Mouse (Mus musculus): Measurements from ENCODE around the gene Lctl. TPM values are rescaled to one million over a fixed set of nuclear protein-coding genes. Genes with fewer than 3 reads are reported as not detected.

Gene Lctl
- total RNA-seq (2021) = 1 to 10 TPM; 2.0 to 2.8 TPM
- long read RNA-seq, experiment 1, partial matches to known transcripts = 1 of 4 reads
- long read RNA-seq, experiment 1, other reads (novel, unspliced or antisense) = 1 of 4 reads
- long read RNA-seq, experiment 2, partial matches to known transcripts = 1 of 2 reads
- long read RNA-seq, experiment 2, other reads (novel, unspliced or antisense) = 1 of 2 reads

DNA sequence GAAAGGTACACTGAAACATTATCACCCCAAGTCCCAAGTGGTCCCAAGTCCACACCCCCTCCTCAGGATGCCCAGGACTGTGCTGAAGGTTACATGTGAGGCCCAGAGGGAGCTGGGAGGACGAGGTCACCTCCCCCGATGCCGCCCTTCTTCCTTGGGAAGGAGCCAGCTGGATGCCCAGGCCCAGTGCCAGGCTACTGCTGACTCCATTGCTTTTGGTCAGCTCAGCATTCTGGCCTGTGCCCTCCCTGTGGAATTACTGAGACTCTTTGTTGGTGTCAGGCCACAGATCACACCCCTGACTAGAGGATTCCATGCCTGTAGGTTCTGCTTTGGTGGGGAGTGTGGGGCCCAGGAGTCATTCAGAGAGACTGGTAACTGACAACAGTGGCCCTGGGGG lies at the start of gene Lctl:
Gene Lctl (plus strand): TSS at position 272 of the 400 bp plus-strand sequence.
- peak; percentile 85 for DNase-seq

DNA sequence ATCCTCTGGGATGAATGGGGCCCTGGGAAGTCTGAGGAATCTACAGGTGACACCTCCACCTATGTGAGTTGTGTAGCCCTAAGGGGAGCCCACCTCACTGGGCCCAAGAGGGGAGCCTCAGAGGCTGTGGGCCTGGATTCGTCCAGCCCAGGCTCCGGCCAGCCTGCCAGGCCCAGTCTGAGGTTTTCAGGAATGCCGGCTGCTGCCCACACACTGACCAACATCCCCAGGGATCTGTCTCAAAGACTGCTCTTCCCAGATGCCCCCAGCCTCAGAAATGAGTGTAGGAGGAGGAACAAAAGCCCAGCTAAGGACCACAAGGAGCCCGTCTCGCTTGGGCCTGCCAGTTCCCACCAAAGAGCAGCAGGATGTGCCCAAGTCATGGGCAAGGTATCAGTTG lies 49.2 kb upstream of the Lctl start:
- DNase-seq = no peak

DNA sequence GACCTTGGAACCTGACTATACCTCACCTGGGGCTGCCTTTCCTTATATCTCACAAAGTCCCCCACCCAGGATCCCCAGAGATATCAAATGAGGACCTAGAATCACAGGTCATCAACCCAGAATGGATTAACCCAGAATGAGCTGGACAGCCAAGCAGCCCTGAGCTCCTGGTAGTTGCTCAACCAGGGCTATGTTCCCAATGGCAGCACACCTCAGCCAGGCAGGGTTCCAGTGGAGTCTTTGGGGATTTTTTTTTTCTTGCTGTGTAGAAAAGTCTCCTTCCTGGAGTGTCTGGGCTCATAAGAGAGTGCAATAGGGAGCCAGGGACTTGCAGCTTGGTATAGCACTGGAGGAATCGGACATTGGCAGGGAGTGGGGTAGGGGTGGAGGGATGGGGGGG lies 48.4 kb upstream of the Lctl start:
- peak; percentile 59 for DNase-seq

DNA sequence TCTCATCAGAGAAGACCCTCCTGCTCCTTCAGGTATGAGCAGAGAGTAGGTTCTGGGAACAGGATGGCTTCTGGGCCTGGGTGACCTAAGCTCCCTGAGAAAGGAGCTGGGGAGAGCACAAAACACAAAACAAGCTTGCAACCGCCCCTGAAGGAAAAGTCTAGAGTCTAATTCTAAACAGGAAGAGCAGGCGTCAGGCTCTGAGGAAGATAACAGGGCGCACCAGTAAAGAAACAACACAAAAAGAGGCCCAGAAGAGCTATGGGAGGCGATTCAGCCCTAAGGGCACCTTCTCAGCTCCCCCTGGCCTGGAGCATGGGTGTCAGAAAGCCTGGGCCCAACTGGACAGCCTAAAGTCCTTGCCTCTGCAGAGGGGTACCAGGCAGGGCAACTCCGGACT lies 47.8 kb upstream of the Lctl start:
- no peak for DNase-seq

DNA sequence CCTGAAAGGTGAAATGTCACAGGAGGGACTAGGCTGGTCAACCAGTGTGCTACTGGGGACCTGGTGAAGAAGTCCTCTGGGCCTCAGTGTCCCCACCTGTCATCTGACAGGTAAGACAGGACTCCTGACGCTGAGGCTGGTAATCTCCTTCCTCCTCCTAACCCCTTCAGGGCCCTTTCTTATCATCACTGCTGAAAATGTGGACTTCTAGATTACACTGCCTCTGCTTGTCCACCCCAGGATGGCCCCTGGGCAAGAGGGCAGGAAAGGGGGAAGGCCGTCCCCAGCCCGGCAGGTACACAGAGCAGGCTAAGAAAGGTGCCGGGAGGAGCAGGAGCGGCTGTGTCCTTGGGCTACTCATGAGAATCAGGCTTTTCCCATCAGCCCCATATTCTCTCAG lies 46.3 kb upstream of the Lctl start:
- DNase-seq = no peak

DNA sequence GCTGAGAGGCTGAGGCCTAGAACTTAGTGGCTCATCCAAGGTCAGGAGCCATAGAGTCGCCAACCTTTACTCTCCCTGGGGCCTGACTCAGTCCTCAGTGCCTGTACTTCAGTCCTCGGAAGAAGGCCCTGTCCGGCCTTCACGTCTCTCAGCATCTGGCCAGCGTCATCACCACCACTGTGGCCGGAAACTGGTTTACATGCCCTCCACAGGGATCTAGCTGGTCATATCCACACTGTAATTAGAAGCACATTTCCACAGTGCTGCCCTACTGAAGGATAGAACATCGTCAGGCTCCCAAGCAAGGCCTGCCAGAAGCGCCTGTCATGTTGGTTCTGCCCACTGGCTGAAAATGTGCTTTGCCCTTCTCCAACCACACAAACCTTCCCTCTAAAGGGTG lies 42.1 kb upstream of the Lctl start:
- DNase-seq = no peak

DNA sequence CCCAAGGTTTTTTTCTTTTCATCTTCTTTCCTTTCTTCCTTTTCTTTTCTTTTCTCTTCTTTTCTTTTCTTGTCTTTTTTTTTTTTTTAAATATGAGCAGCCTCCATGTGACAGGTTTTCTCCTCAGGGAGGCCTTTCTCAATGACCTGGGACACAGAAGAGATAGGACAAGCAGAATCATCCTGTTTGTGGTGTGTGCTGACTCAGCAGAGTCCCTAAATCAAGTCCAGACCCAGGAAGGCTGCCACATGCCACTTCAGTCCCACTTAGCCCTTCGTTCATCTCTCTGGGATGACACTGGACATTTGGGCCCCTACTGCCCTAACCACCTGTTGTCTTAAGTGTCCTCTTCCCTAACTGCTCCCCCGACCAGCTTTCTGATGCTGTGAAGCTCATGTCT lies 40.5 kb upstream of the Lctl start:
- no peak for DNase-seq

DNA sequence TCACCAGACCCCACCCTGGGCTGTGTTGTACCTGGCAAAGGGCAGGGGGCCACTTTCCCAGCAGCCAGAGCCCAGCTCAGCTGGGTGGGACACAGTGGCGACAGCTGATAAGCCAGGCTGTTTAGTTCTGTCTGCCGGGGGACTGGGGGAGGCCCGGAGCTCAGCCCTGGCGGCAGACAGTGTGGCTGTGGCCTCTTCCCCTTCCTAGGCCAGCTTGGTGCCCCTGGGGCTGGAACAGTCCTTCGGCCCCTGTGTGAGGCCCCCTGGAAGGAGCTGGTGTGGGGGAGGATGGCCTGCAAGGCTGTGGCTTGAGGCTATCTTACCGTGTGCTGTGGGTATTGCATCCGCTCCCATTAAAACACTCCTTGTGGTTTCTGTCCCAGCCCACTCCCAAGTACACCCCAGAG lies 38.6 kb upstream of the Lctl start:
- DNase-seq = no peak

DNA sequence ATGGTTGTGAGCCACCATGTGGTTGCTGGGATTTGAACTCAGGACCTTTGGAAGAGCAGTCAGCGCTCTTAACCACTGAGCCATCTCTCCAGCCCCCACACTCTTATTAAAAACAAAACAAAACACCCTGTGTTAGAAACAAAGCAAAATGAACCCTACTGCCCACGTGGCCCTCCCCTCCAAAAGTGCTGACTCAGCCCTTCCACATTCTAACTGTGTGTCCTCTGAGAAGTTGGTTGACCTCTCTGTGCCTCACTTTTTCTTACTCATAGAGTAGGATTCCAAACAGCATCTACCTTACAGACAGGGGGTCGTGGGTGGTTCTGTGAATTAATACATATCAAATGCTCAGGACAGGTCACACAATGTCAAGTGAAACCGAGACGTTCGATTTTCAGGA lies 37.0 kb upstream of the Lctl start:
- DNase-seq = no peak

DNA sequence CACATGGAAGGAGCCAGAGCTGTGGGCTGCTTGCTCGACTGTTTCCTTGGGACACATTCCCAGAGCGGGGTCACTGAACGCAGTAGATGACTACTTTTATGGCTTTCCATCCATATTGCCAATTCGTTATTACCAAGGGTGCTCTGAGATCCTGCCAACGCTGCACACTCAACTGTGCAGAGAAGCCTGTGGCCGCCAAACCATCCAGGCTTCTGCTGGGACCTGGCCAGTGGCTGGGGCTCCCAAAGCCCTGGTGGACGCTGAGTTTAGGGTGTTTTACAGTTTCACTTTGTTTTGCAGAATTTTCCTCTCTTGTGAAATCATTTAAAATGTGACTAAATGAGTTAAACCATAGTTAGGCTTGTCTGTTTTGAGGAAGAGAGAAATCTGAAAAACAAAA lies 32.7 kb upstream of the Lctl start:
- DNase-seq = peak; percentile 69

DNA sequence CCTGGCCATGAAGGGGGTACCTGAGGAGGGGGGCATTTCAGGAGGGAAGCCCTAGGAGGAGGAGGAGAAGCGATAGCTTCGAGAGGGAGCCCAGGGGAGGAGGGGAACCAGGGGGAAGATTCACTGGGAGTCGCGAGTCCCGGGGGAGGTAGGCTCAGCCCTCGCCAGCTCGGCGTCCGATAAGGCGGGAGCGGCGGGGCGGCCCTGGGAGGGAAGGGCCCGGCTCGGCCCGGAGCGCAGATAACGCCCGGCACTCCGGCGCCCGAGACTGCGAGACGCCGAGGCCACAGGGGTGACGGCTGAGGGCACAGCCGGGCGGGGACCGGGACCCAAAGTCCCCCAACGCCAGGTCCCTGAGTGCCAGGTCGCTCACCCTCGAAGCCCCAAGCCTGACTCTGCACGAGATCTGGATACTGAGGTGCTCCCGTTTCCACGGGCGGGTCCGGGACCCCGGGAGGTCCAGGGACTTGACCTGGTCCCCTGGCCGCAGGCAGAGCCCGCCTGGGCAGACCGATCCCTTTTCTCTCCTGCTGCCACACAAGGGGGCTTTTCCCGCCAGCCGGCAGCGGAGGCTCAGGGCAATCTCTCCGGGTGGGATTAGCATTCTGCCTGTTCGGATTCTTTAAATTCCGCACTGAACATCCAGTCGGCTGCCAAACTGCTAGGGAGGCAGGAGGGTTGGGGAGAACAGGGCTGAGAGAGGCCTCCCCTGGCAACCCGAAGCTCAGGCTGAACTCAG lies 32.1 kb upstream of the Lctl start:
- peak; percentile 70 for DNase-seq

DNA sequence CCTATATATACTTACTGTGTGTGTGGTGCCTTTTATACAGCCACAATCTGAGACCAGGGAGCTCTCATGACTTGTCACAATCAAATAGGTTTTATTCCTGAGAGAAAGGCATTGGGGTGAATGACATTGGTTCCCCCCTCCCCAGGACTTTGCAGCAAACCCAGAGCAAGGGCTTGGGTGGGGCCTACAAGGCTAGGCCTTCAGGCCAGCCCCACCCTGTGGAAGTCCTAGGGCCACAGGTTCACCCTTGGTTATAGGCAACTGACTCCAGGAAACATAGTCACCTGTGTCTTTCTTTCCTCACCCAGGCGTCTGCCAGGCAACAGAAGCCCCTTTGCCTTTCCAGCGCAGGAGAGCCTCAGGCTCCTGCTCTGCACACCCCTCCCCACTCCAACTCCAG lies 31.0 kb upstream of the Lctl start:
- DNase-seq = no peak

DNA sequence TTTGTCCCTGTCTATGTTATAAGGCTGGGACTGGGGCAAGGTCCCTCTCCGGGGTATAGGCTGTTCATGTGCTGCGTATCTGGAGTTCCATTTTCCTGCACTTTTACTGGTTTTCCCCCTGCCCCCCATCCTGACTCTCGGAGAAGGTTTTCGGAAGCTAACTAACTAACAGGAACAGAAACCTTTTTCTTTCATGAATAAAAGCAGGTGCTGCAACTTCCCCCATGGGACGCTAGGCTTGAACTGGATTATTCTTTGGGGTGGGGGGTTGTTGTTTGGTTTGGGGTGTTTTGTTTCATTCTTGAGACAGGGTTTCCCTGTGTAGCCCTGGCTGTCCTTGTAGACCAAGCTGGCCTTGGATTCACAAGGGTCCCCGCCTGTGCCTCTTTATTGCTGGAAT lies 30.4 kb upstream of the Lctl start:
- no peak for DNase-seq

DNA sequence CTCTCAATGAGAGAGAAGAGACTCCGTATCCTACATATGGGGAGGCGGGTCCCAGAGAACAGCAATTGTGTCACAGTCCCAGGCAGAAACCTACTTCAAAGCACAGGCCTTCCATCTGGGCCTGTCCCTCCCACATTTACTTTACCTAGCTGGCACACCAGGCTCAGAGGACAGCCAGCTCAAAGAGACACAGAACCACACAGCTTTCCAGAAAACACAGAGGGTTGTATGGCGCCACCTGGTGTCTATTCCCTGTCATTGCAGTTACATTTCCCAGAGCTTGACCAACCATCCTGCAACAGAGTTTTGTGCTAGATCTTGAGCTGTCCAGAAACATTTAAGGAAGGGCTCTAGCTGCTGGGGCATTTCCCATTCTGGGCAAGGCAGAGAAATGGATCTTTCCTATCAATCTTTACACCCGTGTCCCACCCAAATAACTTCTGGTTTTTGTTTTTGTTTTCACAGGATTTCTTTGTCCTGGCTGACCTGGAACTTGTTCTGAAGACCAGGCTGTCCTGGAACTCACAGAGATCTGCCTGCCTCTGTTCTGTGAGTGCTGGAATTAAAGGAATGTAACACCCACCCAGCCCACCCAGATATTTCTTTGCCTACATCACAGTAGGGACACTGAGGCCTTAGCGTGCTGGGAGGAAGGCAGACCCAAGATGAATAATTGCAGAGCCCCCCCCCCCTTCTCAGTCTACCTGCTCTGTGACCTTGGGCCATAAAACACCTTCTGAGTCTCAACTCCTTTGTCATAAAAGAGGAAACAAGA lies 29.3 kb upstream of the Lctl start:
- peak; percentile 81 for DNase-seq

DNA sequence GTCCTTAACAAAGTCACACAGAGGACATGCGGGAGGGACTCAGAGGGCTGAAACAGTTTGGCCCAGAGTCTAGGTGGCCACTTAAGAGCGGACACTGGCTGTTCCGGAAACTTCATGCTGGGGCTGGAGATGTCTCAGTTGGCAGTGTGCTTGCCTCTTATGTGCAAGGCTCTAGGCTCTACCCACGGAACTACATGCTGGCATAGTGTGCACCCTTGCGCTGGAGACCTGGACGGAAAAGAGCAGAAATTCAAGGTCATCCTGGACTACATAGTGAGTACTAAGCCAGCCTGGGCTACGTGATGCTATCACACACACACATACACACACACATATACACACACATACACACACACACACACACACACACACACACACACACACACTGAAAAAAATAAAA lies 28.6 kb upstream of the Lctl start:
- DNase-seq = no peak

DNA sequence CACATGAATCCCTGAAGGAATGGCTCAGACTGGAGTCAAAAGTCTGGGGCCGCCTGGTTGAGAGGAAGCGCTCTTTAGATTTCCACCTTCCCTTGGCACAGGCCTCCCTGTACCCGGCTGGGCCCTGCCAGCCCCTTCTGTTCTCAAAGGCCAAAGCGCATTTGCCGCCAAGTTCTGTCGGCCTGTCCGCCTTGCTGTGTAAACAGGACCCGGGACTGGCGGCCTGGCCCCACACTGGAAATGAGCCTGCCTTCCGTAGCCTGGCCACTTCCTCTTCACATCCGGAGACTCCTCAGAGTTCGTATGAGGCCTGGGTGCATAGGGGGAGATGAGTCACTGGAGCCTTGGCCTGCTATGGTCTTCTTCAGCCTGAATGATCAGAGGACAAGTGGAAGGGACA lies 27.9 kb upstream of the Lctl start:
- peak; percentile 52 for DNase-seq

DNA sequence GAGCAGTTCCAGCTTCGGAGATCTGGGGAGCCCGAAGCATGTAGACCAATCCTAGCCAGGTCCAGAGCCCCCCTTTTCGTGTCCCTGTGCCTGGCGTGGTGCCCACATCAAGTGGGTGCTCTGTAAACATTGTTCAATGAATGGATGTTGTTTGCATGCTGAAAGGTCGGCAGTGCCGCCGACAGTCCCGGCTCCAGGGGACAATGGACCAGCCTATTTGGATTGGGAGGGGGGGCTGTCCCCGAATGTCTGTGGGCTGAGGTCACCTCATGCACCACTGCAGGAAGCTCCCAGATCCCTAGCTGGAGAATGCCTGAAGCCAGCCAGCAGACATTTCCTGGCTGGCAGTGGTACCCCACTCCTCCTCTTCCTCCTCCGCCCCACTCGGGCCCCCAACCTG lies 22.9 kb upstream of the Lctl start:
- no peak for DNase-seq

DNA sequence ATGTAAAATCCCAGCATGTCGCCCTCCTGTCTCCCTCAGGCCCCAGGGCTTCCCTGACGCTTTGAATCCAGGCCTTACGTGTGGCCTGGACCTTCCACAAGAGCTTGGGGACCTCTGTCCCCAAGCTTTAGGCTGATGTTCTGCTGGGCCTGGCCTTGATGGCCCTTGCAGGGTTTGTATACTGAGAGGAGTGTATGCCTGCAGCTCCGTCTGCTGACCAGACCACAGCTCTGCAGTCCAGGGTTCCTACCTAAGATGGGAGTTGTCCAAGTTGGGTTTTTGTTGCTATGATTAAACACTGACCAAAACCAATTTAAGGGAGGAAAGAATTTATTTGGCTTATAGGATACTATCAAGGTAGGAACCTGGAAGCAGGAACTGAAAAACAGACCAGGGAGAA lies 18.7 kb upstream of the Lctl start:
- peak; percentile 45 for DNase-seq

DNA sequence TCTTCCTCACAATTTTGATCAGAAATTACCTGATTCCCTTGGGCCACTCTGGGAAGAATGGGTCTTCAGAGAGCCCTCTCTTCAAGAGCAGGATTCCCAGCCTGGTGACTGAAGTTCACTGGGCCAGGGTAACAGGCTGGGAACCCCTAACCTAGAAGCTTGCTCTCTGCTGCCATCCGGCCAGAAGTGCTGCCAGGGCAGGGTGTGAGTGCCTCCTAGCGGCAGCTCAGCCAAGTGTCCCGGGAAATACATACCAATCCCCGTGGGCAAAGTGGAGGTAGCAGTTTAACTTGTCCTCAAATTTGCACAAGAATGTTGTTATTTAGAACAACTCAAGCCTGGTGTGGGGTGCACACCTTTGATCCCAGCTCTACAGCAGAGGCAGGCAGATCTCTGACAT lies 16.5 kb upstream of the Lctl start:
- DNase-seq = peak; percentile 88

DNA sequence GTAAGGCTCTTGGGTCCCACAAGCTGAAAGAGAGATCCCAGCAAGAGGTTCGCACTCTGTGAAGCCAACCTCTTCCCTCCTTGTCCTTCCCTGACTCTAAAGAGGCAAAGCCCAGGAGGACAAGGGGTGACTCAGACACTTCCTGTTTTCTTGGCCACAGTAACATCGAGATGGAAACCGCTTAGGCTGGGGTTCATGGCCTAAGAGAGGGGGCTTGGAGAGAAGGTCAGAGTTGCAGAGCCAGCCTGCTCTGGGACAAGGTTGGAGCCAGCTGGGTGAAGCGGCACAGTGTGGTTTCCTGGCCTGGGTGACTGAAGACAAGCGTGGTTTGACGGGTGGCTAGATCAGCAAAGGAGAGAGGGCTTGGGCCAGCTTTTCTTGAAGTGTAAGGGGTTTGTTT lies 11.6 kb upstream of the Lctl start:
- DNase-seq = peak; percentile 51

DNA sequence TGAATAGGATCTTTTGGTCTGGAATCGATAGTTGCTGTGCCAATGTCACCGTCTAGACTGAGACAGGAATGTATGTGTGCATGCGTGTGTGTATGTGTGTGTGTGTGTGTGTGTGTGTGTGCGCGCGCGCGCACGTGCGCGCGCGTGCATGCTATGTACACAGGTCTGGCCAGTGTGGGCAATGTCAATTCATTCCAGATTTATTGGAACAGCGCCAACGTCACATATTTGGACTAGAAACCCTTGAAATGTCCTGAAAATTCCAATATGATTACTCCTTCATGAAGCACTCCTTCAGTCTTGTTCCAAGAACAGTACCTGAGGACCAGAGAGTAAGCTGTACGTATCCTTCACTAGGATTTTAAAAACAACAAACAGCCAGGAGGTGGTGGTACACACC lies 6.4 kb upstream of the Lctl start:
- no peak for DNase-seq

DNA sequence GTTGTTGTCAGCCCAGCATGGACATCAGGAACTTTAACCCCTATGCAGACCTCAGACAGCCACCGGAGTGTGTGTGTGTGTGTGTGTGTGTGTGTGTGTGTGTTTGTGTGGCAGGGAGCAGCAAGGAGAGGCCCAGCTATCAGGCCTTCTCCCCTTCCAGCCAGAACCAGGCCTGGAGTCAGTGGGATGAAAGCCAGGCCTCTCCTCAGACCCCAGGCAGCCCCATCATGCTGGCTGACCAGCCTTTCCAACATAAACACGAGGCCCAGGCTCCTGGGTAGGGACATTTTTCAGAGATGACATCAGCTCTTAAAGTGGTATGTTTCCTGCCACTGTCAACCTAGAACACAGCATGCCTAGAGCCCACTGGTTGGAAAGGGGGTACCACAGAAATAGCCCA lies 2.3 kb upstream of the Lctl start:
- no peak for DNase-seq

DNA sequence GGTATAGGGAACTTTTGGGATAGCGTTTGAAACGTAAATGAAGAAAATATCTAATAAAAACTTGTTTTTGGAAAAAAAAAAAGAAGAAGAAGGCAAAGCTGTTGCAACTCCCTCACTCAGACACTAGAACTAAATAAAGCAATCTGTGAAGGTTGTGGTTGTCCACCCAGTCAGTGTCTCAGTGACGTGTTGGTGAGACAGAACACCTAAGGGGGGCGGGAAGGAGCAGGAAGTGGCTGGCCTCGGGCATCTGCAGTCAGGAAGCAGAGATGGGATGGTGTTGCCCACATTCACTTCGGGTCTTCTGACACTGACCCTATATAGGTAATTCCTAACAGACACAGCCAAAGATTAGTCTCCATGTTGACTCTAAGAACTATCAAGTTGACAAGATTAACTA lies 1.2 kb upstream of the Lctl start:
- no peak for DNase-seq

DNA sequence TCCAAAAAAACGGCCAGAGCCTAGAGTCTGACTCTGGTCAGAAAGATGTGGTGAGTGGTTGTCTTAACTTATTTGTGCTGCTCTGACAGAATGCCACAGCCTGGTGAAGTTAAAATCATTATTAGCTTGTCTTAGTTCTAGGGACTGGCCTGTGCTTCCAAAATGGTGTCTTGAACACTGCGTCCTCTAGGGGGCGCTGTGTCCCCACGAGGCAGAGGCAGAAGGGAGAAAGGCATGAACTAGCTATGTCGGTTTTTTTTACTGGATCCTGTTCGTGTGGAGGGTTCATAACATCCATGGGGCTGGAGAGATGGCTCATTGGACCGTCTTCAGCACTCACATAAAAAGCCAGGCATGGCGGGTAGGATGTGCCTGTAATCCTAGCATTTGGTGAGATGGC lies 3.0 kb downstream of the Lctl start:
- DNase-seq = peak; percentile 82

Data from adrenal gland, postnatal 10 days (tissue).